Mouse (Mus musculus) heart, embryonic 13.5 days (tissue): ENCODE data around the gene Gm20792. TPM values are rescaled to one million over a fixed set of nuclear protein-coding genes. Genes with fewer than 3 reads are reported as not detected.
"Not testable (repeated sequence)": the region's sequence is repeated elsewhere in the genome, so short reads cannot be mapped to it uniquely, and the experiment has no call there.

Experiments used
- ATAC-seq: fragments of 200-750 bp; cut with Nextera tagmentation; 2 replicates; pipeline ENCODE4 v1.8.0; 2017; ENCODE audit warnings: moderate TSS enrichment; ENCODE audit not compliant: insufficient number of reproducible peaks, low FRiP score, low TSS enrichment; ENCODE audit errors: extremely low read depth
- H3K27ac ChIP-seq: fragments of 300-500 bp; sonication (generic); replicated peaks from 2 replicates; pipeline ENCODE4 v1.5.1; 2015; ENCODE audit warnings: moderate library complexity, mild to moderate bottlenecking, inconsistent platforms
- H3K27me3 ChIP-seq: fragments of 300-500 bp; sonication (generic); replicated peaks from 2 replicates; pipeline ENCODE4 v1.6.1; 2015; ENCODE audit warnings: mild to moderate bottlenecking, inconsistent platforms
- H3K36me3 ChIP-seq: fragments of 300-500 bp; sonication (generic); 2 replicates; pipeline ENCODE4 v1.6.1; 2015; ENCODE audit warnings: mild to moderate bottlenecking, inconsistent platforms
- H3K4me1 ChIP-seq: fragments of 300-500 bp; sonication (generic); 2 replicates; pipeline ENCODE4 v1.6.1; 2015; ENCODE audit warnings: inconsistent platforms
- H3K4me2 ChIP-seq: fragments of 300-500 bp; sonication (generic); 2 replicates; pipeline ENCODE4 v1.6.1; 2015; ENCODE audit warnings: inconsistent platforms, mild to moderate bottlenecking, moderate library complexity
- H3K4me3 ChIP-seq: fragments of 300-500 bp; sonication (generic); 2 replicates; pipeline ENCODE4 v1.5.1; 2015; ENCODE audit warnings: moderate library complexity, mild to moderate bottlenecking, inconsistent platforms
- H3K9ac ChIP-seq: fragments of 300-500 bp; sonication (generic); 2 replicates; pipeline ENCODE4 v1.6.1; 2015; ENCODE audit warnings: inconsistent platforms, mild to moderate bottlenecking, moderate library complexity
- H3K9me3 ChIP-seq: fragments of 300-500 bp; sonication (generic); 2 replicates; pipeline ENCODE4 v1.6.1; 2016; ENCODE audit warnings: inconsistent platforms
- WGBS: fragments of 180-500 bp; shearing (Covaris S2); methylation state at CpG from one replicate; pipeline ENCODE4 v1.1.7; 2015; ENCODE audit warnings: mixed read lengths; 5-methylcytosine and 5-hydroxymethylcytosine counted together
- polyA plus RNA-seq: library from polyadenylated mRNA; unstranded; fragments of >200 nt; fragmentation: Nextera tagmentation; extraction: Ambion mirVana; gene quantifications from 2 replicates; pipeline ENCODE4 v1.2.1, GENCODE M21; 2015

Gene Gm20792
- not detected in 2 replicates for polyA plus RNA-seq

GRCm38 (mm10) chrY:48311555-48311954, at the start of gene Gm20792:
Gene Gm20792 (plus strand): TSS chrY:48311855.
- WGBS, result no CpG with 5 or more reads among the region's 8 CpGs
- not testable (repeated sequence) for H3K36me3 ChIP-seq, H3K4me2 ChIP-seq

More at GRCm38 (mm10) chrY:48311555-48311954, at the start of gene Gm20792:
- H3K9ac ChIP-seq, H3K4me3 ChIP-seq, H3K9me3 ChIP-seq, H3K4me1 ChIP-seq, H3K27ac ChIP-seq, ATAC-seq, H3K27me3 ChIP-seq: not testable (repeated sequence)
